Mouse (Mus musculus) embryonic facial prominence, embryonic 10.5 days (tissue): ENCODE results near the gene Hsfy2. TPM values are rescaled to one million over a fixed set of nuclear protein-coding genes. Genes with fewer than 3 reads are reported as not detected.

Experiments used
- DNase-seq: peaks from one replicate; pipeline ENCODE4 v3.0.0-alpha.2; 2017; ENCODE audit warnings: low spot score
- H3K27ac ChIP-seq: fragments of 300-500 bp; sonication (generic); replicated peaks from 2 replicates; pipeline ENCODE4 v1.5.1; 2016; ENCODE audit warnings: mild to moderate bottlenecking
- H3K27me3 ChIP-seq: fragments of 300-500 bp; sonication (generic); replicated peaks from 2 replicates; pipeline ENCODE4 v1.6.1; 2016; ENCODE audit warnings: low read depth, mild to moderate bottlenecking; ENCODE audit not compliant: poor library complexity, severe bottlenecking
- H3K36me3 ChIP-seq: fragments of 300-500 bp; sonication (generic); replicated peaks from 2 replicates; pipeline ENCODE4 v1.6.1; 2016; ENCODE audit warnings: mild to moderate bottlenecking, moderate library complexity
- H3K4me1 ChIP-seq: fragments of 300-500 bp; sonication (generic); 2 replicates; pipeline ENCODE4 v1.6.1; 2016
- H3K4me3 ChIP-seq: fragments of 300-500 bp; sonication (generic); 2 replicates; pipeline ENCODE4 v1.5.1; 2016; ENCODE audit warnings: mild to moderate bottlenecking, moderate library complexity
- H3K9me3 ChIP-seq: fragments of 300-500 bp; sonication (generic); 2 replicates; pipeline ENCODE4 v1.6.1; 2016; ENCODE audit warnings: mild to moderate bottlenecking
- WGBS: fragments of 180-500 bp; shearing (Covaris S2); methylation state at CpG from one replicate; pipeline ENCODE4 v1.1.7; 2016; 5-methylcytosine and 5-hydroxymethylcytosine counted together
- polyA plus RNA-seq: library from polyadenylated mRNA; unstranded; fragments of >200 nt; fragmentation: Nextera tagmentation; extraction: Ambion mirVana; gene quantifications from 2 replicates; pipeline ENCODE4 v1.2.1, GENCODE M21; 2016

Gene Hsfy2
- not detected in 2 replicates for polyA plus RNA-seq

- Histone ChIP-seq H3K27ac (no peak within 1 kb of the TSS), H3K9me3 (no peaks in the 10 kb centered on the region), H3K36me3 (no peaks in the 10 kb centered on the region), H3K27me3 (no peaks in the 10 kb centered on the region), H3K4me3 (no peak within 1 kb of the TSS), H3K4me1 (no peaks in the 10 kb centered on the region)
- no peak for DNase-seq
- 88% methylated on average over 2 of the region's 2 CpGs for WGBS
Observed at GRCm38 (mm10) chr1:56637335-56637734, at the start of gene Hsfy2. Hsfy2 (minus strand) TSS chr1:56637435.

GRCm38 (mm10) chr1:56685053-56685557 is 47.9 kb upstream of the Hsfy2 start:
- Histone ChIP-seq H3K27me3 (no peaks in the 10 kb centered on the region), H3K27ac (no peak overlapping the region), H3K4me1 (no peaks in the 10 kb centered on the region), H3K9me3 (no peaks in the 10 kb centered on the region), H3K36me3 (no peaks in the 10 kb centered on the region), H3K4me3 (no peak overlapping the region)
- DNase-seq: no peak
- WGBS: 86% methylated on average over 1 of the region's 1 CpGs

GRCm38 (mm10) chr1:56684512-56684911 is 47.3 kb upstream of the Hsfy2 start:
- H3K36me3 ChIP-seq: no peaks in the 10 kb centered on the region
- H3K27ac ChIP-seq: no peak overlapping the region
- H3K4me1 ChIP-seq: no peaks in the 10 kb centered on the region
- no peaks in the 10 kb centered on the region for H3K27me3 ChIP-seq
- H3K9me3 ChIP-seq: no peaks in the 10 kb centered on the region
- no peak for DNase-seq
- H3K4me3 ChIP-seq: no peak overlapping the region

- H3K36me3 ChIP-seq: no peaks in the 10 kb centered on the region
- DNase-seq: no peak
- 92% methylated on average over 2 of the region's 2 CpGs for WGBS
- no peaks in the 10 kb centered on the region for H3K9me3 ChIP-seq
- no peaks in the 10 kb centered on the region for H3K27me3 ChIP-seq
- no peaks in the 10 kb centered on the region for H3K4me1 ChIP-seq
- no peak overlapping the region for H3K27ac ChIP-seq
- H3K4me3 ChIP-seq: no peak overlapping the region
Observed at GRCm38 (mm10) chr1:56681258-56681657, 44.0 kb upstream of the Hsfy2 start.

GRCm38 (mm10) chr1:56675253-56675652 is 38.0 kb upstream of the Hsfy2 start:
- no peaks in the 10 kb centered on the region for H3K36me3 ChIP-seq
- WGBS: 49% methylated on average over 2 of the region's 2 CpGs
- H3K4me1 ChIP-seq: peaks cover 11% of the 10 kb centered on the region; the same call in 1 of the 2 replicates
- no peak for DNase-seq
- no peak overlapping the region for H3K4me3 ChIP-seq
- no peaks in the 10 kb centered on the region for H3K9me3 ChIP-seq
- H3K27me3 ChIP-seq: no peaks in the 10 kb centered on the region
- H3K27ac ChIP-seq: no peak overlapping the region

- Histone ChIP-seq H3K27ac (no peak overlapping the region), H3K27me3 (no peaks in the 10 kb centered on the region), H3K9me3 (no peaks in the 10 kb centered on the region), H3K4me1 (peaks cover 11% of the 10 kb centered on the region; the same call in 1 of the 2 replicates), H3K4me3 (no peak overlapping the region), H3K36me3 (no peaks in the 10 kb centered on the region)
- no peak for DNase-seq
- 87% methylated on average over 3 of the region's 3 CpGs for WGBS
Observed at GRCm38 (mm10) chr1:56674601-56675000, 37.4 kb upstream of the Hsfy2 start.

- no peaks in the 10 kb centered on the region for H3K27me3 ChIP-seq
- 41% methylated on average over 8 of the region's 8 CpGs for WGBS
- H3K4me3 ChIP-seq: no peak overlapping the region
- H3K4me1 ChIP-seq: peaks cover 11% of the 10 kb centered on the region; the same call in 1 of the 2 replicates
- no peaks in the 10 kb centered on the region for H3K9me3 ChIP-seq
- no peak overlapping the region for H3K27ac ChIP-seq
- H3K36me3 ChIP-seq: no peaks in the 10 kb centered on the region
- DNase-seq: no peak
Observed at GRCm38 (mm10) chr1:56671241-56671945, 34.2 kb upstream of the Hsfy2 start.

GRCm38 (mm10) chr1:56670509-56670908 is 33.3 kb upstream of the Hsfy2 start:
- no peak for DNase-seq
- WGBS: 81% methylated on average over 5 of the region's 5 CpGs
- no peak overlapping the region for H3K27ac ChIP-seq

GRCm38 (mm10) chr1:56664606-56665005 is 27.4 kb upstream of the Hsfy2 start:
- WGBS: 82% methylated on average over 3 of the region's 3 CpGs
- DNase-seq: no peak

More at GRCm38 (mm10) chr1:56670509-56670908, 33.3 kb upstream of the Hsfy2 start:
- H3K36me3 ChIP-seq: no peaks in the 10 kb centered on the region
- peaks cover 9% of the 10 kb centered on the region; the same call in 1 of the 2 replicates for H3K4me1 ChIP-seq
- no peaks in the 10 kb centered on the region for H3K27me3 ChIP-seq
- no peaks in the 10 kb centered on the region for H3K9me3 ChIP-seq
- no peak overlapping the region for H3K4me3 ChIP-seq

GRCm38 (mm10) chr1:56626824-56627223 is 10.4 kb downstream of the Hsfy2 start:
- Histone ChIP-seq H3K9me3 (no peaks in the 10 kb centered on the region), H3K4me3 (no peak overlapping the region), H3K27me3 (no peaks in the 10 kb centered on the region), H3K36me3 (no peaks in the 10 kb centered on the region), H3K27ac (no peak overlapping the region), H3K4me1 (no peaks in the 10 kb centered on the region)
- no peak for DNase-seq
- WGBS: 77% methylated on average over 7 of the region's 7 CpGs

More at GRCm38 (mm10) chr1:56664606-56665005, 27.4 kb upstream of the Hsfy2 start:
- Histone ChIP-seq H3K27ac (no peak overlapping the region), H3K27me3 (no peaks in the 10 kb centered on the region), H3K4me1 (no peaks in the 10 kb centered on the region), H3K4me3 (no peak overlapping the region), H3K9me3 (no peaks in the 10 kb centered on the region), H3K36me3 (no peaks in the 10 kb centered on the region)

- 86% methylated on average over 3 of the region's 3 CpGs for whole genome bisulfite sequencing
- Histone ChIP-seq H3K36me3 (no peaks in the 10 kb centered on the region), H3K4me1 (no peaks in the 10 kb centered on the region), H3K9me3 (no peaks in the 10 kb centered on the region), H3K27me3 (no peaks in the 10 kb centered on the region), H3K4me3 (no peak overlapping the region), H3K27ac (no peak overlapping the region)
- no peak for DNase-seq
Observed at GRCm38 (mm10) chr1:56624304-56624703, 12.9 kb downstream of the Hsfy2 start.

- WGBS: 91% methylated on average over 1 of the region's 1 CpGs
- no peak for DNase-seq
- H3K27ac ChIP-seq: no peak overlapping the region
- no peaks in the 10 kb centered on the region for H3K9me3 ChIP-seq
- H3K27me3 ChIP-seq: no peaks in the 10 kb centered on the region
- no peak overlapping the region for H3K4me3 ChIP-seq
- no peaks in the 10 kb centered on the region for H3K36me3 ChIP-seq
- no peaks in the 10 kb centered on the region for H3K4me1 ChIP-seq
Observed at GRCm38 (mm10) chr1:56612384-56612783, 24.9 kb downstream of the Hsfy2 start.
